Mouse (Mus musculus): ENCODE measurements around the gene Tex11. TPM values are rescaled to one million over a fixed set of nuclear protein-coding genes. Genes with fewer than 3 reads are reported as not detected.
A peak's percentile ranks its signal among the peaks of the same experiment; 100 is the strongest.
"Not testable (repeated sequence)": the region's sequence is repeated elsewhere in the genome, so short reads cannot be mapped to it uniquely, and the experiment has no call there.

The Tex11 gene
- total RNA-seq (2021) = under 1 TPM; 0.13 to 0.17 TPM
- long read RNA-seq = 0 reads

DNA sequence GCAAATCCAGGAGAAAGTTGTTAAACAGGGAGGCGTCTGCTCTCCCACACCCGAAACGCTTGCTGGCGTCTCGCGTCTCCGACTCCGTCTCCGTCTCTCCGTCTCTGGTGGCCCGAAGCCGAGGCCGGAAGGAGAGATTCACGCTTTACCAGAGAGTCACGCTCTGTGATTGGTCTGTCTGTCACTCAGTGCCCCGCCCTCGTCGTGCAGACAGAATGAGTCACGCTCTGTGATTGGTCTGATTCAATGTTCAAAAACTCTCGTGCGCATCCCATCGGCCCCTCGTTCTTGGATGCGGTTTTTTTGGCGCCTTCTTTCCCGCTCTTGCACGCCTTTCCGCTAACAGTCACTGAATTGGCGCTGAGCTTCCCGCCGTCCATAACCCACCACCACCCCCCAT, at the start of gene Tex11:
Gene Tex11 (minus strand): TSS at position 127 of the 400 bp plus-strand sequence.
- DNase-seq (ENCODE audit: low spot score in 2 of 2) = no peak

DNA sequence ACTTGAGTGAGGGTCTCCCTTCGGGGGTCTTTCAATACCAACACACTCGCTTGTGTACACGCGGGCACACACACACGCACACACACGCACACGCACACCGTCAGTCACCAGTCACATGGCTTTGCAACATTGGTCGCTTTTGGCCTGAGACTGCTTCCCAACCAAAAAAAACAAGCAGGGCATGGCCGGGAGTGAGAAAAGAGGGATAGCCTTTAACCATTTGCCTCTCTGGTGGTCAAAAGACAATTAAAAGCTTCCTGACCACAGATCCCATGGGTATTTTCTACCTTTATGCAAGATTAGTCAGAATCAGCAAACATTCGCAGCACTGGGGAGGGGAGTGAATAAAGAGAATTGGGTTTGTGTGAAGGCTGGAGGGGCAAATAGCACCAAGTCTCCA, 26.5 kb upstream of the Tex11 start, which contains the start of gene Slc7a3:
Gene Slc7a3 (minus strand): TSS at position 101 of the 400 bp plus-strand sequence.
- DNase-seq (ENCODE audit: low spot score in 2 of 2) = no peak

DNA sequence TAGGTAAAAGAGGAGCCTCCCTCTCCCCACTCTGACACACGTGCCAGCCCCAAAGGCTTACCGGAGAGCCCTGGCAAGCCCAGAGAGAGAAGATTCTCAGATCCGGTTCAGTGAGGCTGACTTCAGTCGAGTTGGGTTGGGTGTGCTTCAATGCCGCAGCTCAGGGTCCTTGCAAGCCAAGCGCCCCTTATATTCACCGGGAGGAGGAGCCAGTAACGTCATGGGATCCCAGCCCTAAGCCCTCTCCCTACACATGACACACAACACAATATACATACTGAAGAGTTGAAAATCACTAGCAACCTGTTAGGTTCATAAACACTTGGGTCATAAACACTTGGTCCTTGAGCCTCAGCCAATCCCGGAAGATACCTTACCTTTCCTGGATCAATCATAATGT, 25.7 kb upstream of the Tex11 start:
- DNase-seq (ENCODE audit: low spot score in 2 of 2) = not testable (repeated sequence)

DNA sequence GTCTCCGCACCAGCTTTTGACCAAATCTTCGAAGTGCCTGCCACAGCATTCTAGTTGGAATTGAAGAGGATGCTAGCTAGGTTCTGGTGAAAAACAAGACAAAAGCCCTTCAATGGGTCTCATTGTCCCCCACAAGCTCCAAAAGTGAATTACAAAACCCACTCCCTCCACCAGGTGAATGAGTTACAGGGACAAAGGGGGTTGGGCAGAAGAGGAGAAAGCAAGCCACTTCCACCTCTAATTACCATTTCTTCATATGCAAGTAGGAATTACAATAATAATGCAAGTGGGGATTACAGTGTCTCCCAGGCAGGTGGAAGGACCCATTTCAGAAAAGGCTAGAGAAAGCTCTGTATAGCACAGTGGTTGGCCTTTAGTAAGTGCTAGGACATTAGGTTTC, 24.7 kb upstream of the Tex11 start:
- DNase-seq (ENCODE audit: low spot score in 2 of 2) = no peak

DNA sequence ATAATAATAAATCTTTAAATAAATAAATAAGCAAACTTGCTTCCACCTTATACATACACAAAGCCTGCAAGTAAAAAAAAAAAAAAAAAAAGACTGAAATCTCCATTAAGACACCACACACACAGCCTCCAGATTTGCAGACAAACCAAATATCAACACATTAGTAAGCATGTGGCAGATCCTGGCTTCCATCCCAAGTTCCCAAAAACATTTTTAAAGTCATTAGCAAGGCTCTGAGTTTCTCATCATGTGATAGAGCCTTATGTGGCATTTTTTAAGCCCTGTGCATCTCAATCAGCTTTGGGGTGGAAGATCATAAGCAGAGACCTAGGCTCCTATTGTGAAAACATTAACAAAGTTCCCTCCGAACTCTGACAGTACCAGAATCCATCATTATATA, 5.8 kb upstream of the Tex11 start:
- DNase-seq (ENCODE audit: low spot score in 2 of 2) = peak in 1 of 2 experiments; percentile 12

DNA sequence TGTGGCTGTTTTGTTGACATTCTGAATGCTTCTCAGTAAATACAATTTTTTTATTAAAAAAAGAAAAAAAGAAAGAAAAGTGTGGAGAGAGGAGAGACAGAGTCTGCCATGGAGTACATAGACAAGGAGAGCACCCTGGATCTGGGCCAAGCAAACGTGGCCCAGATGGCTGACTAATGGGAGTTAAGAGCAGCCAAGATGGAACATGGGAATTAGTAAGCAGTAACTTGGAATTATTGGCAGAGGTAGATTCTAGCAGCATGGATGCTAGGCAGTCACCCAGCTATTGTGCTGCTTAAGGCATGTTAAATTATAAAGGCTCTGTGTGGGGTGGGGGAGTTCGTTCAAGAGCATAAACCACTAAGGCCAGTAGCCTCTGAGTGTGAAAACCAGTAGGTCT, 4.0 kb upstream of the Tex11 start:
- peak; percentile 8 to 39 for DNase-seq (ENCODE audit: low spot score in 2 of 2)

DNA sequence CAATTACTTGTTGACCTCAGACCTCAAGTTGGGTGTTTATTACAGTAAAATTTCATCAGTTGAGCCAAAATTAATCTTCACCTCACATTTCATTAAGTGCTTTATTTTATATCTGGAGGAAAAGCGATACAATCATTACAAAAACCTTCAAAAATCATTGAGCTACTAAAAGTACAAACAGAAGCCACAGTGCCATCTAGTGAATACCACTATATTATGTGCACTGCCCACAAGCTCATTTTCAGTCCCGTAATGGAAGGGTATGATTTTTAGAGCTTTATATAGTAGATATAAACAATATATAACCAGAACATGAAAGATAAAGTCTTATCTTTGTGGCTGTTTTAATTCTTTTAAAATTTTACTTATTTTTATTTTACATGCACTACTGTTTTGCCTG, 115.8 kb downstream of the Tex11 start:
- peak in 1 of 2 experiments; percentile 13 for DNase-seq (ENCODE audit: low spot score in 2 of 2)

DNA sequence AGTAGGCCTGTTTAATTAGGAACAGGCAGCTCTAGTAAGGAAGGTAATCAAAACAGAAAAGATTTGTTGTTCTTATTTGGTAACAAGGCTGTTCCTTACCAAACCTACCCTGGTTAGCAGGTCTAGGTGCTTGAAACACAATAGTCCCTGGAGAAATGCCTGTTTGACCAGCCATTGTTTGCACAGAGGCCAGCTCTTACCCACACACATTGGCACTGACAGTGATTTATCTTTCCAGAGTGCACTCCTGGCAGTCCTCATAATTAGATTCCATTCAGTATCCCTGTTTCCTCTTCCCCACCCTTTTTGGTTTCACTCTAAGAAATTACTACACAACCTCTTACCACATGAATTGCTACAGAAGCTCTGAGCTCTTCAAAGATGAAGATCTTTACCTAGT, 220.3 kb downstream of the Tex11 start:
- no peak for DNase-seq (ENCODE audit: low spot score in 2 of 2)

DNA sequence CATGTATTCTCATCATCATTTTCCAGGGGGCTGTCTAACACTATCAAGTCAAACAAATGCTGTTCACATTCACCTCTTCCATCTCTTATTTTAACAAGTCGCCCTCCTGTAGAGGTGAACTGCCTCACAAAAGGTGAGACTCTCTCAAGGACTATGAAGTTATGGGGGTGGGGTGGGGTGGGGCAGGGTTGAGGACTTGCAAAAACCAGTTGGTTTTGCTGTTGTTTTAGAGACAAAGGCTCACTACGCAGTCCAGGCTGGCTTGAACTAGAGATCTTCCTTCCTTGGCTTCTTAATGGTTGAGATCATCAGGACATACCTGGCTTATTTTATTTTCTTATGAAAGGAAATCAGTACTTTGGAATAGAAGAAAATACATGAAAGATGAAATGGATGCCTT, 226.7 kb downstream of the Tex11 start:
- no peak for DNase-seq (ENCODE audit: low spot score in 2 of 2)

DNA sequence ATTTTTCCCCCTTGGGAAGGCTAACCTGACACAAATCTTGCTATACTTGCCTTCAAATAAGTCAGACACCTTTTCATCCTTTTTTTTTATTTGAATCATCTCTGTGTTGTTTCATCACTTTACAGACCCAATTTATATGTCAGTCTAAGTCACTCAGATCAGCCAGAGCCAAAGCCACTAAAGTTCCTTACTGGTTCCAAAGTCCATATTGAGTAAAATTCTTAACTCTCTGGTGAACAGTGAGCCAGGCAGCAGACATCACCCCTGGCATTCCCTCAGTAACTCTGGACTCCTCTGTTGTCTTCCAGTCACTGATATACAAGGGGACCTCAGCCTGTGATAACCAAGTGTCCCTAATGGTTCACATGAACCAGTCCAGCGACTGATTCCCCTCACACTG, 233.9 kb downstream of the Tex11 start:
- no peak for DNase-seq (ENCODE audit: low spot score in 2 of 2)

DNA sequence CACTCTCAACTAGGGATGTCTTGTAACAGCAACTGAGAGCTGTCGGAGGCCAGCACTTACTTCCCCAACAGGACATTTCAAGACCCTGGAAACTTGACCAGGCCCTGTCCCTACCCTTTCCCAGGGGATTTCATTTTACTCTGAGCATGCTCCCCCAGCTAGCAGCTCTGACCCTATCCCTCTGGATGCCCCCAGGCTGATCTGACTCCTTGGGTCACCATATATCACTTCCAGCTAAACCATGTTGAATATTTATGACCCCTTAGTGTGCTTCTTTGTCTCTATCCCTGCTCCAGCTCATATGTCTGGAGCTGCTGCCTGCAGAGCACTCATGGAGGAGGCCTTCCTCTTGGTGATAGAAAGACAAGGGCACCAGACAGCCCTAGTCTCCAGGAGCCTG, 238.3 kb downstream of the Tex11 start:
- no peak for DNase-seq (ENCODE audit: low spot score in 2 of 2)

DNA sequence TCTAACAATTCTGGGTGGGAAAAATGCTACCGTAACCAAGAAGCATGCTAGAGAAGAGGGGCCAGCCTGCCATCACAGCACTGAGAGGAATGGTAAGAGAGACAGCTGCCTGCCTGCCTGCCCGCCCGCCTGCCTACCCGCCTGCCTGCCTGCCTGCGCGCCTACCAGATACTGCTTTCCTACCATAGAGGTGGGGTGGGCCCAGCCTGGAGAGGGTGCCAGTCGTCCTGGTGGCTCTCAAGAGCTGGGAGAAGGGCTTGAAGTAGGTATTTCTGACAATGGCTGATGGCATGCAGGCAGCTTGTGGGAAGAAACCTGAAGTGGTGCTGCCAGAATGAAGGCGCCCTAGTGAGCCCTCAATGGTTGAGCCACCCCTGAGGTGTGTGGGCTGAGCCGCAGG, 240.8 kb downstream of the Tex11 start:
- DNase-seq (ENCODE audit: low spot score in 2 of 2) = no peak

DNA sequence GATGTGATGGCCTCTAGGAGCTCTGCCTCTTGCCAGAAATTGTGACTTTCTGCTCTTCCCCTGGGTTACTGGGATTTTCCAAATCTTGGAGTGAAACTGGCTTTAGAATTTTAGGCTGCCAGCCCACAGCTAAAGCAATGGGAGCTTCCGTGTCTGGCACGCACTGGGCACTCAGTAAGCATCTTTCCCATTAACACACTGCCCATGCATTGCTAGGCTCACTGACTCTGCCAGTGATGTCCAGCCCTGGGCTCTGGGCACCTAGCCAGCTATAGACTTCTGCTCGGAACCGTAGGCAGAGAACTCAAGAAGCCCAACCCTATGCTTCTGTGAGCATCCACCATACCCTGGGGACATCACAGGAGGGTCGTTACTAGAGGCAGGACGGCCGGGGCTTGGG, 243.7 kb downstream of the Tex11 start:
- no peak for DNase-seq (ENCODE audit: low spot score in 2 of 2)

DNA sequence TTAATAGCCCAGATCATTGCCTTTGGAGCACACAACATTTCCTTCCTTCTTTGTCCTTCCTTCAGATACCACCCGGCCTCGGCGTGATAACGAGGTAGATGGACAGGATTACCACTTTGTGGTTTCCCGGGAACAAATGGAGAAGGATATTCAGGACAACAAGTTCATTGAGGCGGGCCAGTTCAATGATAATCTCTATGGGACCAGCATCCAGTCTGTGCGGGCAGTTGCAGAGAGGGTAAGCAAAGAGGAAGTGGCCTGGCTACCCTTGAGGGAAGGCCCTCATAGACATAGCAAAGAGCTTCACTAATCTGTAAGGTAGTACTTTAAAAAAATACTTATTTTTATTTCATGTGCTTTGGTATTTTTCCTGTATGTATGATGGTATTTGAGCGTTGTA, 245.3 kb downstream of the Tex11 start:
- DNase-seq (ENCODE audit: low spot score in 2 of 2) = no peak

DNA sequence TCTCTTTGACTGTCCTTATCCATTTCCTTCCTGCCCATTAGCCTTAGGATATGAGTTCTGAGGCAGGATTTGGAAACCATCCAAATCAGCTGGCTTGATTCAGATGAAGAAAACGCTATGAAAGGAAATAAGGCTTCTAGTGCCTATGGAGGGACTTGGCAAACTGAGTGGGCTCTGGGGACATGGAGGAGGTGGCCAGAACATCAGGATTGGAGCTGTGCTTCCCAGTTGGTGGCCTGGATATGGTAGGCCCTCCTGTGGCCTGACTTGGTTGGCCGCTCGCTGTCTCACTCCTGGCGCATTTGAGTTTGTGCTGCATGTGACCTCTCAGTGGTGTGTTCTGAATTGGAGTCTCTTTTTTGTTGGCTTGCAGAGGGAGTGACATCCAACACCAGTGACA, 248.3 kb downstream of the Tex11 start:
- no peak for DNase-seq (ENCODE audit: low spot score in 2 of 2)

DNA sequence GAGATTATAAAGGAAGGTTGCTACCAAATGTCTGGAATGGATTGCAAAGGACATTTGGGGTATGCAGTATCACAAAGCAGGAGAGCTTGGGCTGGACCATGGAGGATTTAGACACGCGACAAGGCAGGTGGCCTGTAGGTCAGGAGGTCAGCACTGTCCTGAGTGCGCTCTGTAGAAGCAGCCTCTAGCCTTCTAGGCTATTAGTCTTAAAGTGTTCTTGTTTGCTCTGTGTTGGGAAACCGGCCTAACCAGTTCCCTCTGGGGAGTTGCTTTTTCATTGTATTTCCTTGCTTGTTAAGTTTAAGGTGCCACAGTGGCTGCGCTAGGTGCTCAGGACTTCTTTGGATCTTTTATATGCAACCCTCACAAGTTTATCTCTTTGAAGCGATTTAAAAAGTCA, 257.4 kb downstream of the Tex11 start:
- DNase-seq (ENCODE audit: low spot score in 2 of 2) = no peak

DNA sequence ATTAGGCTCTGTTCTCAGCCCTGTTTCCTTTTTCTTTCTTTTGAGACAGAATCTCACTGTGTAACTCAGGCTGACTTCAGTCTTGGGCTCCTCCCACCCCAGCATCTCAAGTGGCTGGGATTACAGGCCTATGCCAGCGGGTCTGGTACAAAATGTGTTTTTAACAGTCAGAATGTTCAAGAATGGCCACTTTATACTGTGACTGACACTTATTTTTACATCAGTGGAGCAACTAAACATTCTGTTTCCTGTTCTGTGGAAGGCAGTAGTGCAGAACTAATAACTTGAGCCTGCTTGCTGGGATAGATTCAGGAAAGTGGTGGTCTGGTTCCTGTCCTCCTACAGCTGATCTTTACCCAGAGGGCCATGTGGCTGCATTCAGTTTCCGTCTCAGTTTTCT, 258.8 kb downstream of the Tex11 start:
- DNase-seq (ENCODE audit: low spot score in 2 of 2) = no peak

DNA sequence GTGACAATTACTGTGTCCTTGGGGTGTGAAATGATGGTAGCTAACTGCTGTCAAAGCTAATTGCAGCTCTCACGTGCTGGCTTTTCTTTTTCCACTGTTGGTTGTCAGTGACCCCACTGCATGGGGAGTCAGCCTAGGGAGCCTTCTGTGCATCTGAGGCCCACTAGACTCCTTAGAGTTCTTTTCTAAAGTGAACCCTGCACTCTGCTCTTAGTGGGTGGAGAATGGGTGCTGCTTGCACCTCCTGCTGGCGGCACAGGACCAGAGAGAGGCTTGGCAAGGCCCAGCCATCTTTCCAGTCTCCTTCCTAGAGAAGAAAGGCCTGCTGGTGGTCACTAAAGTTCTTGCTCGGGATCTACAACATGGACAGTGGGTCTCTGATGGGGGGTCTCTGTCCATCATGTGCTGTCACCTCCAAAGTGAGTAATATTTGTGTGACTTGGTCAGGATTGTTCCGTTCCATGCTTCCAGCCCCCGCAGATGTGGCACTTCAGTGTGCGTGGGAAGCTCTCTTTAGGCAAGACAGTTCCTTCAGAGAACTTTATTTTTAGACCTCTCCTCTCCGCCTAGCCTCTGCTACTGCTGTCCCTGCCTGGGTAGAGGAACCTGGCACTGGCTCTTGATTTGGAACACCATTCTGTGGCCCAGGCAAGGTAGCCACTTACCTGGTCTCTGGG, 261.5 kb downstream of the Tex11 start:
- peak in 1 of 2 experiments; percentile 26 for DNase-seq (ENCODE audit: low spot score in 2 of 2)

DNA sequence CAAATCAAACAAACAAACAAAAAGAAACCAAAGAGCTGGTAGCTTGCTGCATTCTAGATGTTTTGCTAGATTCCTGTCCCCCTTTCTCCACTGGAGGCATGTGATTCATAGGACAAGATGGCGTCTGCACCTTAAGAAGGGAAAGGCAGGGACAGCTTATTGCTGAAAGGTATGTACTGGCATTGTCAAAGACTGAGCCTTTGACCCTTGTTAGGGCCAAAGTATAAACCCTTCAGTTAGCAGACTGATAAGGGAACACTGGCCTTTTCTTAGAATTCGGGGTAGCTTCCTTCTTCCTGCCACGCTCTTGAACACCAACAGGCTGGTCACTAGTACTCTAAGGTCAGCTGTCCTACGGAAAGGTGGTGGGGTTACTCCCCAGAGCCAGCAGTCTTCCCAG, 262.1 kb downstream of the Tex11 start:
- DNase-seq (ENCODE audit: low spot score in 2 of 2) = no peak

DNA sequence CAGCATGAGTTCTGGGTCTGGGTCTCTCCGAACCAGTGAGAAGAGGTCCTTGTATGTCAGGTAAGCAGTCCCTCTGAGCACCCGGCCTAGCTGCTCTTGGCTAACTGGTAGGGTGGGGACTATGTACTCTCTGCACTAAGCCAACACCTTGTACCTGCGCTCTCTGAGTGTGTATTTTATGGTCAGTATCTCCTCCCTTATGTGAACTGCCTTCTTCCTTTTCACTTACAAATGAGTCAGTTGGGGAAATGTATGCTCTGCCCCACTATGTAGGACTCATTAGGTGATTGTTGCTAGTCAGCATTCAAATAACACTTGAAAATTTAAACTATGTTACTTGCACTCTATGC, 262.8 kb downstream of the Tex11 start:
- DNase-seq (ENCODE audit: low spot score in 2 of 2) = no peak

DNA sequence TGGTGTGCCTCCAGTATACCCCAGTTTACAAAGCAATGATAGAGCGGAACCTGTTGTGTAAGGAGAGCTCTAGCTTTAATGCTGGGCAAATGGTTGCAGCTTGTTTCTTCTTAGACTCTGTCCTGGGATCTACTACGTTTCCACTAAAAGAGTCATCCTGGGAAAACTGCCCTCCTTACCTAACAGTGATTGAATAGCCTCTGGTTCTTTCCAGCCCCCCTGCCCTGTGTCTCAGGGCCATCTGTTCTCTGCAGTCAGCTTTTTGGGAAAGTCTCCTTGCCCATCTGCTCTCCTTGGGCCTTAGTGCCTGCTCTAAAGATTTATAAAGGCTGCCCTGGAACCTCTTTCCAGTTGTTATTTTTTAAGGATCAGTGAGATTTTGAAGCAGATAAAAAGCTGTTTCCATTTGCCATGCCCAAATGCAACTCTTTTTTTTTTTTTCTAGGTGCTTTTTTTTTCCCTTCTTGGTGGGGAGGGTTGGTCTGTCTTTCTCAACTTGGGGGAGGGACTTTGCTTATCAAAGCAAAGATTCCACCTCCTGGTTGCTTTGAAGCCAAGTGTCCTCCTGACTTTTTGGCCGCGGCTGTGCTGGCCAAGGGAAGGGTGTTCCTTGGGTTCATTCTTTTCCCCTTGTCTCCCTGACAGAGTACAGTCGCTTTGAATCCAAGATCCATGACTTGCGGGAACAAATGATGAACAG, 263.3 kb downstream of the Tex11 start:
- DNase-seq (ENCODE audit: low spot score in 2 of 2) = no peak

DNA sequence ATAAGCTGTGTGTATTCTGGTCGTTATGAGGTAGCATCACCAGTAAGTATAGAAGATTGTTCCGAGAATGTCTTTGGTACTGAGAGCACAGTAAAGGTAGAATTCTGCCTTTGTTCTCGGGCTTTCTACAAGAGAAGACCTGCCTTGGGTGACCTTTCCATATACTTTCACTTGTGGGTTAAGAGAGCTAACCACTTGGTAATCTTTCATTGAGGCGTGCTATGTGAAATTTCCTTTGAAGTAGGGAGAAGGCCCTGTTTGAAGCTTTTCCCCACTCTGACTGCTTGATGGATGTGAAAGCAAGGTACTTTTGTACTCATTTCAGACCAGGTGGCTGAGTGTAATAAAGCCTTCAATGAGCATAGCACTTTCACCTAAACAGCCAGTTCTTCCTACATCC, 270.1 kb downstream of the Tex11 start:
- no peak for DNase-seq (ENCODE audit: low spot score in 2 of 2)

Data from layer of hippocampus, adult 18-20 months (tissue).